Mouse (Mus musculus) neural tube, embryonic 10.5 days (tissue): ENCODE measurements at regions not wholly inside any gene's neighbourhood (a gene's known extent, or its start where the extent isn't known, plus 50 kb on each side); places are given as distances from the start of the nearest gene placed in this dataset.

Source experiments
- DNase-seq: peaks from one replicate; pipeline ENCODE4 v3.0.0-alpha.2; 2017; ENCODE audit warnings: low spot score; ENCODE audit errors: extremely low spot score

DNA sequence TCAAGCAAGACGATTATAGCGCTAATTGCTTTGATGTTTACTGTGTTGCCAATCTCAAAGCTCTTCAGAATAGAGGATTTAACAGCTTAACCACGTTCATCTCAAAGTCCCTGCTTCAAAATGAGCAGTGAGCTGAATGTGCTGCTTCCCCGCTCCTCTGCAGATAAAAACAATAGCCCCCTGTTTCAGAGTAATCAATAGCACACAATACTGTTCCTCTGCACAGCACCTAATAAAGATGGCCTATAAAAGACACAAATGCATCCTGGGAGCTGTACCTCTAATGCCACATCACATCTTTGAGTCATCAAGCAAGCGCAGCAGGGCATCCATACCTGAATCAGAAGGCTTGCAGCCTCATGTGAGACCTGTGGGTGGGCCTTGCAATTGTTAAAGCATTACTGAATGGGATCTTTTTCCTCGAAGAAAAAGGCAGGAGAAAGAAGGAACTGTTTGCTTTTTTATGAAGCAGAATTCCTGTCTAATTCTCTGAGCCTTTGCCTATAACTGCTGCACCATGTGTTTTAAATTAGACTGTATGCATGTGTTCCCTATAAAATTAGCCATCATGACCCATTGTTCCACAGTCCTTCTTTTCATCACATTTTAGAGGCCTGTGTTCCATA lies 648.5 kb upstream of the Cited2 start:
- peak; percentile 30 for DNase-seq

GRCm38 (mm10) chr10:17075147-17075546 lies 647.9 kb upstream of the Cited2 start:
- DNase-seq: no peak

GRCm38 (mm10) chr10:17075576-17075975 lies 647.4 kb upstream of the Cited2 start:
- DNase-seq: no peak

- no peak for DNase-seq
Measured at GRCm38 (mm10) chr10:17076186-17076585, 646.8 kb upstream of the Cited2 start.

DNA sequence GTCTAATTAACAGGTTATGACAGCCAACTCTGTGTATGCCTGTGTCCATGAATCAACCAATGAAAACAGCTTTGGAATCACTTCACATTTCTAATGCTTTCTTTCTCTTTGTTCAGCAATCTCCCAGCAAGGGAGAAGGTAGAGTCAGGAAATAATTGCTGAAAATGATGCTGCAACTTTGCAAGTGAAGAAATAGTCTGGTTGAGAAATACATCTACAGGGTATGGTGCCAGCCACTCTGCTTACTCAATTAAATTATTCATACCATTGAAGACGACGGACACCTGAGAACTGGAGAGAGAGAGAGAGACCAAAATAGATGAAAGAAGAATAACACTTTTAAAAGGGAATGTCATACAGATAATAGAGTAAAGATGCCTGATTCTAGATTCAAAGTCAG lies 645.4 kb upstream of the Cited2 start:
- DNase-seq: no peak

DNA sequence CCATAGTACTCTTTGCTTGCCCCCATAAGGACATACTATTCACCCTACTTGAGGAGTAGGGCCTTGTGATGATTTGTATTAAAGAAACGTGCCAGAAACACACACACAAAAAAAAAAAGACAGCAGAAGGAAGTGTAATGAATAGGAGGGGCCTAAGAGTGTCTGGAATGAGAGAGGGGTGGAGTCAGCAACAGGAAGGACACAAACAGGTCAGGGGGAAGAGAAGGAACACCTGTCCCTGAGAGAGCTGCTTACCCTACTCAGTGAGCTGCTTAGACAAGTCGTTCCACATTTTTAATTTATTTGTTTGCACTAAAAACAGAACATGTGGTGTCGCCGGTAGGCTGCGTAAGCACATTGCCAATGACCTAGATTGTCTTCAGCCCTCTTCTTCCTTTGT lies 642.2 kb upstream of the Cited2 start:
- DNase-seq: no peak

GRCm38 (mm10) chr10:17082926-17083325 lies 640.1 kb upstream of the Cited2 start:
- DNase-seq: no peak

GRCm38 (mm10) chr10:17102065-17102464 lies 621.0 kb upstream of the Cited2 start:
- DNase-seq: peak; percentile 20

DNA sequence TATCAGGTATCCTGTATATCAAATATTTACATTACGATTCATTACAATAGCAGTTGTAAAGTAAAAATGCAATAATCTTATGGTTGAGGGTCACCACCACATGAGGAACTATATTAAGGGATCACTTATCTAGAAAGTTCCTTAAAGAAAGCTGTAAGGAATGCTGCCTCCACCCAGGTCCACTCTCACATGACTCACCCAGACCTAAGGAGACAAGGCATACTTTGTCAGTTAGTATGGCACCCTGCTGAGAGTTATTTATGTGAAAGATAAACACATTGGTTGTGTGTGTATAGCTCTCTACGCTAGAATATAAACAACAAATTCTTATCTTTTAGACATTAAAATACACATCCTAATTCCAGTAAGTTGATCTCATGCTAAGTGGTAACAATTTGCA lies 619.6 kb upstream of the Cited2 start:
- DNase-seq: no peak

- no peak for DNase-seq
Measured at GRCm38 (mm10) chr10:17106831-17107230, 616.2 kb upstream of the Cited2 start.

GRCm38 (mm10) chr10:17111071-17111470 lies 611.9 kb upstream of the Cited2 start:
- no peak for DNase-seq

- no peak for DNase-seq
Measured at GRCm38 (mm10) chr10:17114805-17115204, 608.2 kb upstream of the Cited2 start.

- DNase-seq: no peak
Measured at GRCm38 (mm10) chr10:17129391-17130163, 593.4 kb upstream of the Cited2 start.

GRCm38 (mm10) chr10:17130661-17131060 lies 592.4 kb upstream of the Cited2 start:
- DNase-seq: no peak

- no peak for DNase-seq
Measured at GRCm38 (mm10) chr10:17131763-17132162, 591.3 kb upstream of the Cited2 start.

- DNase-seq: no peak
Measured at GRCm38 (mm10) chr10:17175385-17175784, 547.6 kb upstream of the Cited2 start.

- DNase-seq: no peak
Measured at GRCm38 (mm10) chr10:17177054-17177453, 546.0 kb upstream of the Cited2 start.

DNA sequence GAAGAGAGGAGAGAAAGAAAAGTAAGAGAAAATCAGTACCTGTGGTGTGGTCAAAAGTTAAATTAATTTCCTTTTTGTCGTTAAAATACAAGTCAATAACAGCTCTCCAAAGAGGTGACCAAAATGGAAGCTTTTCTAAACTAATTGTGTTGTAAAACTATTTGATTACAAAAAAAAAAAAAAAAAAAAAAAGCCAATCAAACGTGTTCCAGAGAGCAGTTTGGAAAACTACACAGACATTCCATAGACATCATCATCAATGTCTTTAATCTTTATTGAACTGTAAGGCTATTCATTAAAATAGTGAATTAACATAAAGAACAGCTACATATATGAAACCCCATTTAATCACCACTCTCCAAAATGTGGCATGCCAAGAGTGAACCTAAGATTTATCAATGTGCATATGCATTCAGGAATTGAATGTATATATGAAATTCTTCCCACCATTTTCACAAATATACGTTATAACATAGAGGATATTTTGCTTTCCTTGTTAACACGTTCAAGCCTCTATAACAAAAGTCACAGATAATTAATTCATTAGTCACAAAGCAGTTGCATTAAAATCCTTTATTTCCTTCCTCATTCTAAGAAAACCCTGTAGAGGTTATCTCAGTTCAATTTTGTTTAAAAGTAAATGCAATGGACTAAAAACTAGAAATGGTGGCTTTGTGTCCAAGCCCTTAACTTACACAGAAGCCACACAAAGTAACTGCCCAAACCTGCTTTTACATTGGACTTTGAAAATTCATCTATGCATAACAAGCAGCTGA lies 545.3 kb upstream of the Cited2 start:
- no peak for DNase-seq

DNA sequence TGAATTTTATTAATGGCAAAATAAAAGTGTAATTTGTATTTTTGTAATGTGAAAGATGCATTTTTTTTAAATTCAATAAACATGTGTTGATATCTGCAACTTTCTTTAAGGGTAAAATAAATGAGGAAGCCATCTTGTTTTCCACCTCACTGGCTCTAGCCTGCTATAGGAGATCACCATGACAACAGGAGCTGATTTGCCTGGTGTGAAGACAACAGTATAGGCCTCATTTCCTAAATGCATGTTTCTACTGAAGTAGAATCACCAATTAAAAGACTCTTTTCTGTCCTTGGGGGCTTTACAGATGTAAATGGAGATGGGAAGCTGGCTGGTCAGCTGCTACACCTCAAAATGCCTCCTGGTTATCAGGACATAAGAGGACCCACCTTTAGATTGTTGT lies 544.4 kb upstream of the Cited2 start:
- no peak for DNase-seq

DNA sequence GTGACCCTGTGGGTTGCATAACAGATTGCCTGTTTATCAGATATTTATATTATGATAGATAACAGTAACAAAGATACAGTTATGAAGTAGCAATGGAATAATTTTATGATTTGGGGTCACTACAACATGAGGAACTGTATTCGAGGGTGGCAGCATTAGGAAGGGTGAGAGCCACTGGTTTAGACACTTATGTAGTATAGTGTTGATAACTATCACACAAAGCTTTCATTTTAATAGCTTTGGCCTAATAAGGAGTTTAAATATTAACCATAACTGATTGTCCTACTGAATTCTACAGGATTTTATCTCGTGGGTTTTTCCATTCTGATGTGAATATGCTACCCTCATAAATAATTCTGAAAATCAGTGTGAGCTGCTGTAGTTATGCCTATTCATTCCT lies 538.6 kb upstream of the Cited2 start:
- no peak for DNase-seq

- DNase-seq: peak; percentile 44
Measured at GRCm38 (mm10) chr10:17196205-17196604, 526.8 kb upstream of the Cited2 start.

- no peak for DNase-seq
Measured at GRCm38 (mm10) chr10:17196636-17197035, 526.4 kb upstream of the Cited2 start.
